Mouse (Mus musculus) layer of hippocampus, postnatal 25 days (tissue): ENCODE results near the gene Zswim8. TPM values are rescaled to one million over a fixed set of nuclear protein-coding genes. Genes with fewer than 3 reads are reported as not detected.
A peak's percentile ranks its signal among the peaks of the same experiment; 100 is the strongest.

Experiments used
- DNase-seq, 2 experiments: peaks; one replicate each; pipeline ENCODE4 v3.0.0; 2022; ENCODE audit warnings: mixed read lengths in 2 of 2, low spot score in 1 of 2; ENCODE audit errors: extremely low spot score in 1 of 2
- microRNA-seq, 2 experiments: library from miRNA; unstranded; fragments of <30 nt; microRNA quantifications; one replicate each; pipeline ENCODE4 v1.2.0; 2021
- total RNA-seq, 2 experiments: library from RNA; stranded (reverse); gene quantifications; 2 replicates each; pipeline ENCODE4 v1.2.3; 2021

Zswim8 gene
- total RNA-seq, 2 experiments from 2014 or later: 151 to 180 TPM

- DNase-seq: peak; percentile 88 to 99
Observed at GRCm38 (mm10) chr14:20765642-20766258, 58.4 kb downstream of the Zswim8 start.

GRCm38 (mm10) chr14:20767936-20768335, 60.6 kb downstream of the Zswim8 start:
- DNase-seq: no peak

- DNase-seq: no peak
Observed at GRCm38 (mm10) chr14:20768581-20768980, 61.2 kb downstream of the Zswim8 start.

- DNase-seq: no peak
Observed at GRCm38 (mm10) chr14:20771941-20772340, 64.6 kb downstream of the Zswim8 start.

- DNase-seq: no peak
Observed at GRCm38 (mm10) chr14:20772808-20773207, 65.5 kb downstream of the Zswim8 start.

Small RNA genes within 50 kb of the gene (microRNA-seq; reads per million reads assigned to microRNA genes)
- 0.37 to 0.40 reads per million in 2 experiments for gene Mir6946

Other genes starting within 250 kb of the Zswim8 start
- 10 to 100 TPM; 54.9 to 57.1 TPM for gene Anxa7, start 227.4 kb upstream of the Zswim8 start, total RNA-seq
- under 1 TPM; 0.66 to 0.85 TPM for gene Mss51, start 210.7 kb upstream of the Zswim8 start, total RNA-seq
- 100 to 1,000 TPM; 319 to 324 TPM for gene Ppp3cb, start 161.0 kb upstream of the Zswim8 start, total RNA-seq
- gene Usp54, start 66.5 kb upstream of the Zswim8 start, total RNA-seq: 10 to 100 TPM; 42.6 to 50.8 TPM
- gene Myoz1, start 51.0 kb upstream of the Zswim8 start, total RNA-seq: not detected
- under 1 TPM; 0.12 to 0.22 TPM for gene Synpo2l, start 39.2 kb upstream of the Zswim8 start, total RNA-seq
- gene Sec24c, start 33.2 kb upstream of the Zswim8 start, total RNA-seq: 100 to 1,000 TPM in 1 of 2 experiments, 10 to 100 TPM in 1; 99.6 to 110 TPM
- 10 to 100 TPM; 15.6 to 16.0 TPM for gene Fut11, start 12.6 kb upstream of the Zswim8 start, total RNA-seq
- 10 to 100 TPM; 47.3 to 50.3 TPM for gene Chchd1, start 4.5 kb upstream of the Zswim8 start, total RNA-seq
- gene Ndst2, start 27.0 kb downstream of the Zswim8 start, total RNA-seq: 10 to 100 TPM; 15.3 to 19.3 TPM
- gene Camk2g, start 86.5 kb downstream of the Zswim8 start, total RNA-seq: 100 to 1,000 TPM; 205 to 212 TPM
- gene Plau, start 129.1 kb downstream of the Zswim8 start, total RNA-seq: 1 to 10 TPM; 3.5 to 4.0 TPM
- 10 to 100 TPM; 30.9 to 31.1 TPM for gene Vcl, start 221.8 kb downstream of the Zswim8 start, total RNA-seq